Mouse (Mus musculus) ES-E14 (cell line): ENCODE results near the gene U2surp. TPM values are rescaled to one million over a fixed set of nuclear protein-coding genes. Genes with fewer than 3 reads are reported as not detected.

ENCODE experiments used
- DNase-seq: peaks from one replicate; pipeline ENCODE4 v3.0.0-alpha.2; 2013; ENCODE audit warnings: low read depth, low spot score
- H3K27ac ChIP-seq: 2 replicates; pipeline ENCODE4 v1.5.1; 2012; ENCODE audit warnings: low read depth, mild to moderate bottlenecking, low read length, moderate library complexity, mixed read lengths; ENCODE audit not compliant: poor library complexity, insufficient read depth, severe bottlenecking
- H3K36me3 ChIP-seq: 2 replicates; pipeline ENCODE4 v1.6.1; 2012; ENCODE audit warnings: mild to moderate bottlenecking, low read length, moderate library complexity, mixed read lengths; ENCODE audit not compliant: control insufficient read depth, poor library complexity, insufficient read depth, severe bottlenecking
- H3K4me1 ChIP-seq, 2 experiments: fragments of 150-350 bp in 1 of 2; sonication (generic) in 1 of 2; 2 replicates each; pipeline ENCODE4 v1.6.1; 2012; ENCODE audit warnings: low read length in 2 of 2, mild to moderate bottlenecking in 1 of 2, mixed read lengths in 1 of 2; ENCODE audit not compliant: control insufficient read depth in 2 of 2, insufficient read depth in 2 of 2, poor library complexity in 1 of 2
- H3K4me3 ChIP-seq, 2 experiments: fragments of 150-350 bp in 1 of 2; sonication (generic) in 1 of 2; 2 replicates each; pipeline ENCODE4 v1.5.1; 2012; ENCODE audit warnings: low read length in 2 of 2, low read depth in 1 of 2, mild to moderate bottlenecking in 1 of 2, mixed read lengths in 1 of 2; ENCODE audit not compliant: insufficient read depth in 1 of 2, poor library complexity in 1 of 2, severe bottlenecking in 1 of 2
- H3K9ac ChIP-seq: 2 replicates; pipeline ENCODE4 v1.6.1; 2012; ENCODE audit warnings: low read depth, mild to moderate bottlenecking, low read length, mixed read lengths; ENCODE audit not compliant: poor library complexity, insufficient read depth, severe bottlenecking
- H3K9me3 ChIP-seq: fragments of 150-350 bp; sonication (generic); 2 replicates; pipeline ENCODE4 v1.6.1; 2012; ENCODE audit warnings: low read depth, mild to moderate bottlenecking, low read length; ENCODE audit not compliant: control insufficient read depth, insufficient read depth
- CHD2 ChIP-seq: IDR thresholded peaks from 2 replicates; pipeline ENCODE4 v1.6.1; 2014; ENCODE audit warnings: mild to moderate bottlenecking, low read depth, low read length, inconsistent platforms
- HCFC1 ChIP-seq: IDR thresholded peaks from 2 replicates; pipeline ENCODE4 v1.6.1; 2012; ENCODE audit warnings: low read length, inconsistent platforms, borderline replicate concordance; ENCODE audit not compliant: insufficient read depth
- MAFK ChIP-seq: IDR thresholded peaks from 2 replicates; pipeline ENCODE4 v1.6.1; 2014; ENCODE audit warnings: mild to moderate bottlenecking, low read depth, low read length, inconsistent platforms; ENCODE audit not compliant: insufficient read depth
- ZC3H11A ChIP-seq: IDR thresholded peaks from 2 replicates; pipeline ENCODE4 v1.6.1; 2012; ENCODE audit warnings: low read depth, mild to moderate bottlenecking, inconsistent platforms, low read length, borderline replicate concordance
- ZNF384 ChIP-seq: IDR thresholded peaks from 2 replicates; pipeline ENCODE4 v1.6.1; 2012; ENCODE audit warnings: low read depth, low read length, inconsistent platforms
- in situ Hi-C, 2 experiments: fragments of 600-800 bp; cut with MboI; formaldehyde crosslinking; loops; one replicate each; pipeline ENCODE4 v1.15.1; 2025; ENCODE audit warnings: low sequenced_read_pairs in 2 of 2, inconsistent platforms in 1 of 2; ENCODE audit not compliant: unreplicated experiment in 2 of 2
- total RNA-seq: library from RNA; depleted of rRNA; stranded (reverse); fragments of 300-350 nt; gene quantifications from 2 replicates; pipeline ENCODE4 v1.2.3, GENCODE M21; 2012

The U2surp gene
- total RNA-seq, 1 experiment: 95.3 TPM

DNA sequence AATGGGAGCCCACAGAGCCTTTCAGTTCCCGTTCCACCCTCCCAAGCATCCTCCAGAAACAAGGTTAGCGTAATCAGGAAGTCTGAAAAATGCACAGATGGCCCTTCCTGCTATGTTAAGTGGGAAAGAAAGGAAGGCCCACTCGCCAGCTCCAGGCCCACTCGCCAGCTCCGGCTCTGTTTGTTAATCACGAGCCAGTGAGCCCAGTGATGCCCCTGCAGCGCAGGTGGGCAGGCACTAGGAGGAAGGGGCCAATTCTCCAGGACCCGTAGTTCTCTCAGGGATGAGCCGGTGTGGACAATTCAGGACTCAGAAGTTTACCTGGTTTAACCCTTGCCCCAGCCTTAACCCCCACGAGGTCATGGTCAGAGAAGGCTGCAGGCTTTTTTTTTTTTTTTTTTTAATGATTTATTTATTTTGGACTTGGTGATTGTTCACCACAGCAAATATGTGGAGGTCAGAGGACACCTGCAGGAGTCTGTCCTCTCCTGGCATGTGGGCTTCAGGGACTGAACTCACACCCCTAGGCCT lies 40.4 kb upstream of the U2surp start:
- no peak for TF ChIP-seq MAFK
- no peak for TF ChIP-seq ZNF384
- TF ChIP-seq HCFC1: no peak
- no peak for TF ChIP-seq CHD2
- TF ChIP-seq ZC3H11A: no peak
- no peaks in the 10 kb centered on the region for H3K9me3 ChIP-seq
- in situ Hi-C loops: no loop called here
- no peaks in the 10 kb centered on the region; a peak in 1 of 4 replicates for H3K4me1 ChIP-seq
- DNase-seq: no peak
- no peak overlapping the region for H3K4me3 ChIP-seq
- H3K36me3 ChIP-seq: no peaks in the 10 kb centered on the region
- H3K9ac ChIP-seq: no peak overlapping the region
- no peak overlapping the region for H3K27ac ChIP-seq

- no peak for TF ChIP-seq CHD2
- H3K4me3 ChIP-seq: no peak overlapping the region
- H3K9ac ChIP-seq: no peak overlapping the region
- no peaks in the 10 kb centered on the region for H3K36me3 ChIP-seq
- no peaks in the 10 kb centered on the region; a peak in 1 of 4 replicates for H3K4me1 ChIP-seq
- no peaks in the 10 kb centered on the region for H3K9me3 ChIP-seq
- H3K27ac ChIP-seq: no peak overlapping the region
- in situ Hi-C loops: no loop called here
- no peak for DNase-seq
These were observed 39.3 kb upstream of the U2surp start for GRCm38 (mm10) chr9:95550856-95551774.

GRCm38 (mm10) chr9:95549626-95550411 lies 38.0 kb upstream of the U2surp start:
- in situ Hi-C loops: no loop called here
- H3K4me3 ChIP-seq: no peak overlapping the region
- TF ChIP-seq HCFC1: no peak
- no peak for TF ChIP-seq CHD2
- no peak for TF ChIP-seq ZC3H11A
- DNase-seq: no peak
- H3K9me3 ChIP-seq: no peaks in the 10 kb centered on the region
- H3K4me1 ChIP-seq: no peaks in the 10 kb centered on the region; a peak in 1 of 4 replicates
- no peak overlapping the region for H3K9ac ChIP-seq
- H3K27ac ChIP-seq: no peak overlapping the region
- no peaks in the 10 kb centered on the region for H3K36me3 ChIP-seq

- DNase-seq: no peak
- H3K9ac ChIP-seq: no peak overlapping the region
- in situ Hi-C loops: no loop called here
- H3K9me3 ChIP-seq: no peaks in the 10 kb centered on the region
- no peaks in the 10 kb centered on the region; a peak in 1 of 4 replicates for H3K4me1 ChIP-seq
- no peak overlapping the region for H3K27ac ChIP-seq
- TF ChIP-seq HCFC1 (no peak), MAFK (peak; percentile 86)
- no peak overlapping the region for H3K4me3 ChIP-seq
- no peaks in the 10 kb centered on the region for H3K36me3 ChIP-seq
These were observed 34.9 kb upstream of the U2surp start for GRCm38 (mm10) chr9:95546679-95547078.
